Mouse (Mus musculus) myocyte (in vitro differentiated cells): ENCODE measurements around the gene Lsg1.

Source experiments
- CEBPB ChIP-seq: IDR thresholded peaks from 2 replicates; pipeline ENCODE4 v1.6.1; 2011; ENCODE audit warnings: mild to moderate bottlenecking, moderate library complexity; ENCODE audit not compliant: poor library complexity, insufficient read depth, severe bottlenecking
- E2F4 ChIP-seq: IDR thresholded peaks from one replicate; pipeline ENCODE4 v1.6.1; 2011; ENCODE audit warnings: mild to moderate bottlenecking, control low read depth, moderate library complexity; ENCODE audit not compliant: insufficient read depth
- MAX ChIP-seq: IDR thresholded peaks from one replicate; pipeline ENCODE4 v1.6.1; 2011; ENCODE audit warnings: low read depth, mild to moderate bottlenecking, control low read depth
- MYOD1 ChIP-seq, 3 experiments: IDR thresholded peaks; one replicate each; pipeline ENCODE4 v1.6.1; 2011; ENCODE audit warnings: control low read depth in 2 of 3, low read depth in 2 of 3, mild to moderate bottlenecking in 2 of 3, moderate library complexity in 1 of 3; ENCODE audit not compliant: insufficient read length in 2 of 3, control insufficient read depth in 1 of 3
- MYOG ChIP-seq, 3 experiments: IDR thresholded peaks; one replicate each; pipeline ENCODE4 v1.6.1; 2011; ENCODE audit warnings: control low read depth in 2 of 3, low read depth in 2 of 3, mild to moderate bottlenecking in 2 of 3; ENCODE audit not compliant: insufficient read length in 2 of 3, control insufficient read depth in 1 of 3, insufficient read depth in 1 of 3
- POLR2A ChIP-seq: IDR thresholded peaks from one replicate; pipeline ENCODE4 v1.6.1; 2011; ENCODE audit warnings: low read depth, mild to moderate bottlenecking, control low read depth, moderate library complexity; ENCODE audit not compliant: insufficient read length
- POLR2AphosphoS2 ChIP-seq: IDR thresholded peaks from one replicate; pipeline ENCODE4 v1.6.1; 2011; ENCODE audit warnings: low read depth, control low read depth; ENCODE audit not compliant: insufficient read length
- REST ChIP-seq: IDR thresholded peaks from one replicate; pipeline ENCODE4 v1.6.1; 2011; ENCODE audit warnings: mild to moderate bottlenecking, control low read depth, moderate library complexity; ENCODE audit not compliant: insufficient read depth, insufficient read length
- SRF ChIP-seq: IDR thresholded peaks from one replicate; pipeline ENCODE4 v1.6.1; 2011; ENCODE audit warnings: low read depth; ENCODE audit not compliant: control insufficient read depth, insufficient read length
- TCF12 ChIP-seq: IDR thresholded peaks from one replicate; pipeline ENCODE4 v1.6.1; 2011; ENCODE audit warnings: mild to moderate bottlenecking, control low read depth; ENCODE audit not compliant: poor library complexity, insufficient read depth, severe bottlenecking
- TCF3 ChIP-seq: IDR thresholded peaks from one replicate; pipeline ENCODE4 v1.6.1; 2011; ENCODE audit warnings: low read depth, control low read depth; ENCODE audit not compliant: insufficient read length
- USF1 ChIP-seq: IDR thresholded peaks from one replicate; pipeline ENCODE4 v1.6.1; 2011; ENCODE audit warnings: low read depth, mild to moderate bottlenecking, control low read depth, moderate library complexity

GRCm38 (mm10) chr16:30607868-30608267, 20.5 kb upstream of the Lsg1 start:
- no peak for TF ChIP-seq POLR2A
- no peak for TF ChIP-seq E2F4
- no peak for TF ChIP-seq REST
- TF ChIP-seq TCF3, result no peak
- TF ChIP-seq CEBPB, result no peak
- TF ChIP-seq USF1, result no peak
- TF ChIP-seq SRF, result no peak
- no peak for TF ChIP-seq POLR2AphosphoS2
- no peak for TF ChIP-seq MYOG (IDR thresholded peaks at IDR 0.05; ENCODE audit: control insufficient read depth in 1 of 3, insufficient read depth in 1 of 3, insufficient read length in 2 of 3, low read depth in 2 of 3)
- no peak for TF ChIP-seq MAX
- TF ChIP-seq TCF12, result no peak
- no peak for TF ChIP-seq MYOD1 (IDR thresholded peaks at IDR 0.05; ENCODE audit: control insufficient read depth in 1 of 3, insufficient read length in 2 of 3, low read depth in 2 of 3)
